23 mouse cellular contexts compared by ENCODE assay signal in genomic region chr8:105538940-105539339, GRCm38 (mm10). TPM values are rescaled to one million over a fixed set of nuclear protein-coding genes. Genes with fewer than 3 reads are reported as not detected.
"Had no signal": no experiment of that assay in that cellular context is flagged by ENCODE, and none has a peak within 500 bp of the region (broad histone marks: within the 10 kb centered on the region; RNA-seq: fewer than 3 reads in every experiment).

No protein-coding gene starts in this region.

- H3K4me2 ChIP-seq: heart, embryonic 12.5 days; hindbrain, embryonic 12.5 days; hindbrain, embryonic 14.5 days; intestine, embryonic 15.5 days; limb, embryonic 13.5 days; limb, embryonic 15.5 days; liver, embryonic 12.5 days had no signal

- DNase-seq: gastrocnemius, postnatal 10 days; gastrocnemius, postnatal 25 days; heart, adult 18-20 months; heart, postnatal 10 days; heart, postnatal 4 days; kidney, adult 18-20 months; kidney, adult 8-10 months; kidney, postnatal 10 days; kidney, postnatal 4 days; left cerebral cortex, postnatal 4 days had no signal

- H3K4me3 ChIP-seq: heart, embryonic 10.5 days; heart, embryonic 12.5 days; hindbrain, embryonic 10.5 days; hindbrain, embryonic 12.5 days; intestine, embryonic 15.5 days; layer of hippocampus, adult 2 months; limb, embryonic 13.5 days; limb, embryonic 15.5 days; liver, embryonic 12.5 days had no signal

- ATAC-seq: hindbrain, embryonic 16.5 days; inflammation-experienced regulatory T-cells, adult 6 months; intestine, embryonic 15.5 days; intestine, postnatal 0 days; liver, embryonic 12.5 days had no signal

- H3K9ac ChIP-seq: heart, embryonic 12.5 days; hindbrain, embryonic 12.5 days; hindbrain, embryonic 14.5 days; intestine, embryonic 15.5 days; limb, embryonic 13.5 days; limb, embryonic 15.5 days; liver, embryonic 12.5 days had no signal

- H3K27me3 ChIP-seq: heart, embryonic 12.5 days; hindbrain, embryonic 12.5 days; intestine, embryonic 15.5 days; limb, embryonic 13.5 days; limb, embryonic 15.5 days; liver, embryonic 12.5 days had no signal

- H3K9me3 ChIP-seq: heart, embryonic 10.5 days; heart, embryonic 12.5 days; hindbrain, embryonic 10.5 days; hindbrain, embryonic 12.5 days; intestine, embryonic 15.5 days; limb, embryonic 13.5 days; limb, embryonic 15.5 days; liver, embryonic 12.5 days had no signal

- H3K27ac ChIP-seq: heart, embryonic 10.5 days; hindbrain, embryonic 10.5 days; hindbrain, embryonic 12.5 days; hindbrain, embryonic 14.5 days; intestine, embryonic 15.5 days; layer of hippocampus, adult 2 months; limb, embryonic 13.5 days; limb, embryonic 15.5 days had no signal

RNA-seq across cellular contexts. Expression of gene Hsd11b2, which starts 20.4 kb away (rescaled TPM):
- polyA plus RNA-seq: inflammation-experienced regulatory T-cells, adult 6 months had no signal
